Comparison of ENCODE assay signal across 9 mouse cellular contexts in genomic region chr6:91694610-91695009, GRCm38 (mm10). TPM values are rescaled to one million over a fixed set of nuclear protein-coding genes. Genes with fewer than 3 reads are reported as not detected.
DNase-seq lines count a peak whose midpoint lies in the region; ATAC-seq and TF ChIP-seq lines count a peak whose summit lies in the region.
"Had no signal": no experiment of that assay in that cellular context is flagged by ENCODE, and none has a peak within 500 bp of the region (broad histone marks: within the 10 kb centered on the region; RNA-seq: fewer than 3 reads in every experiment).

No protein-coding gene starts in this region.

- intact Hi-C loops in gastrocnemius, adult 2 months (cut with DNase I), result no loop called here

- no peak for TF ChIP-seq CTCF in gastrocnemius, adult 2 months (IDR thresholded peaks at IDR 0.05)

- H3K4me2 ChIP-seq in midbrain, embryonic 16.5 days (ENCODE audit: low read length), result no peak overlapping the region
- no peak overlapping the region for H3K4me2 ChIP-seq in liver, embryonic 12.5 days

- H3K9ac ChIP-seq in midbrain, embryonic 16.5 days (ENCODE audit: low read depth, low read length), result no peak overlapping the region
- no peak overlapping the region for H3K9ac ChIP-seq in liver, embryonic 12.5 days

- DNase-seq in adrenal gland, adult 2 months, result peak; percentile 84
- no peak for DNase-seq in adrenal gland, adult 18-20 months (ENCODE audit: low spot score in 2 of 2)
- no peak for DNase-seq in midbrain, embryonic 10.5 days (ENCODE audit: low spot score)
- peak; percentile 84 for DNase-seq in gastrocnemius, adult 2 months
- DNase-seq in kidney, postnatal 14 days, result peak; percentile 47
- DNase-seq in adipocyte (ENCODE audit: low spot score), result no peak

- ATAC-seq in midbrain, embryonic 16.5 days, result no peak
- ATAC-seq in liver, embryonic 12.5 days, result no peak

- 64% methylated on average over 7 of the region's 7 CpGs for WGBS in midbrain, embryonic 10.5 days
- WGBS in midbrain, embryonic 16.5 days, result 37% methylated on average over 7 of the region's 7 CpGs
- 75% methylated on average over 7 of the region's 7 CpGs for WGBS in liver, embryonic 12.5 days (ENCODE audit: insufficient replicate concordance)

- peak overlapping the region; percentile 9; the same call in 1 of the 2 replicates for H3K27ac ChIP-seq in midbrain, embryonic 10.5 days (replicated peaks)
- no peak overlapping the region for H3K27ac ChIP-seq in midbrain, embryonic 16.5 days (ENCODE audit: low read length)
- peak overlapping the region; percentile 68 for H3K27ac ChIP-seq in gastrocnemius, adult 2 months
- no peak overlapping the region for H3K27ac ChIP-seq in liver, embryonic 12.5 days

- H3K27me3 ChIP-seq in midbrain, embryonic 10.5 days (ENCODE audit: low read depth, poor library complexity, severe bottlenecking), result no peaks in the 10 kb centered on the region
- H3K27me3 ChIP-seq in midbrain, embryonic 16.5 days (ENCODE audit: control insufficient read depth, insufficient read depth, low read depth, low read length), result no peaks in the 10 kb centered on the region
- H3K27me3 ChIP-seq in liver, embryonic 12.5 days (replicated peaks), result no peaks in the 10 kb centered on the region
- H3K27me3 ChIP-seq: megakaryocyte, embryonic 14.5 days had no signal

- H3K4me3 ChIP-seq in midbrain, embryonic 10.5 days, result no peak overlapping the region
- H3K4me3 ChIP-seq in midbrain, embryonic 16.5 days (ENCODE audit: low read depth, low read length), result no peak overlapping the region
- no peak overlapping the region for H3K4me3 ChIP-seq in gastrocnemius, adult 2 months
- H3K4me3 ChIP-seq in liver, embryonic 12.5 days, result no peak overlapping the region
- H3K4me3 ChIP-seq: megakaryocyte, embryonic 14.5 days had no signal

- peaks cover 45% of the 10 kb centered on the region for H3K36me3 ChIP-seq in midbrain, embryonic 10.5 days
- H3K36me3 ChIP-seq in midbrain, embryonic 16.5 days (ENCODE audit: control insufficient read depth, insufficient read depth, low read length), result peaks cover 3% of the 10 kb centered on the region; the same call in 1 of the 2 replicates
- H3K36me3 ChIP-seq in liver, embryonic 12.5 days, result peaks cover 25% of the 10 kb centered on the region

- no peaks in the 10 kb centered on the region for H3K9me3 ChIP-seq in midbrain, embryonic 10.5 days (replicated peaks)
- H3K9me3 ChIP-seq in midbrain, embryonic 16.5 days (replicated peaks; ENCODE audit: control insufficient read depth, low read length, poor library complexity, severe bottlenecking), result no peaks in the 10 kb centered on the region
- no peaks in the 10 kb centered on the region for H3K9me3 ChIP-seq in liver, embryonic 12.5 days (replicated peaks)
- H3K9me3 ChIP-seq: megakaryocyte, embryonic 14.5 days had no signal

- H3K4me1 ChIP-seq in midbrain, embryonic 10.5 days, result peaks cover 24% of the 10 kb centered on the region
- peaks cover 10% of the 10 kb centered on the region; the same call in 1 of the 2 replicates for H3K4me1 ChIP-seq in midbrain, embryonic 16.5 days (ENCODE audit: control insufficient read depth, insufficient read depth, low read length)
- H3K4me1 ChIP-seq in liver, embryonic 12.5 days, result peaks cover 44% of the 10 kb centered on the region

RNA-seq across cellular contexts. Expression of gene Slc6a6, which starts 10.8 kb away (rescaled TPM):
- 100 to 1,000 TPM; 466 to 626 TPM for total RNA-seq in adrenal gland, adult 2 months (2021)
- 570 and 815 TPM in 2 replicates for polyA plus RNA-seq in adrenal gland, adult 2 months (2012; rRNA removed)
- 100 to 1,000 TPM; 209 to 474 TPM for total RNA-seq in adrenal gland, adult 18-20 months (2021)
- polyA plus RNA-seq in midbrain, embryonic 10.5 days (2016; fragmentation: Nextera tagmentation; extraction: Ambion mirVana), result 49.5 and 63.7 TPM in 2 replicates
- 117 and 125 TPM in 2 replicates for polyA plus RNA-seq in midbrain, embryonic 16.5 days (2015; fragmentation: Nextera tagmentation; extraction: Ambion mirVana)
- total RNA-seq in gastrocnemius, adult 2 months (2021), result 10 to 100 TPM; 67.0 to 91.9 TPM
- polyA plus RNA-seq in liver, embryonic 12.5 days (2016; fragmentation: Nextera tagmentation; extraction: Ambion mirVana), result 22.1 and 24.9 TPM in 2 replicates

Comparison
In these comparisons a context has a peak if more than half of its experiments do, and no peak if none do; other contexts are left out.
1. DNase-seq: peak in adrenal gland, adult 2 months (single experiment), gastrocnemius, adult 2 months (single experiment) and kidney, postnatal 14 days (single experiment); none in adrenal gland, adult 18-20 months (0 of 2), midbrain, embryonic 10.5 days (single experiment) and adipocyte (single experiment).
2. H3K27ac ChIP-seq: peak in midbrain, embryonic 10.5 days (single experiment) and gastrocnemius, adult 2 months (single experiment); none in midbrain, embryonic 16.5 days (single experiment) and liver, embryonic 12.5 days (single experiment).